Mouse (Mus musculus): ENCODE measurements around the gene Lrig2.

The Lrig2 gene

GRCm38 (mm10) chr3:104424346-104424745 lies 87.4 kb downstream of the Lrig2 start:
- TF ChIP-seq GATA4 (IDR thresholded peaks at IDR 0.05; ENCODE audit: insufficient replicate concordance, low read length), result no peak

- TF ChIP-seq GATA4 (IDR thresholded peaks at IDR 0.05; ENCODE audit: insufficient replicate concordance, low read length), result no peak
These were observed 90.8 kb downstream of the Lrig2 start for GRCm38 (mm10) chr3:104420929-104421328.

GRCm38 (mm10) chr3:104419990-104420389 lies 91.7 kb downstream of the Lrig2 start:
- TF ChIP-seq GATA4 (IDR thresholded peaks at IDR 0.05; ENCODE audit: insufficient replicate concordance, low read length), result no peak

- no peak for TF ChIP-seq GATA4 (IDR thresholded peaks at IDR 0.05; ENCODE audit: insufficient replicate concordance, low read length)
These were observed 94.9 kb downstream of the Lrig2 start for GRCm38 (mm10) chr3:104416806-104417205.

GRCm38 (mm10) chr3:104412482-104412881 lies 99.2 kb downstream of the Lrig2 start:
- TF ChIP-seq GATA4 (IDR thresholded peaks at IDR 0.05; ENCODE audit: insufficient replicate concordance, low read length), result no peak

GRCm38 (mm10) chr3:104407506-104407905 lies 104.2 kb downstream of the Lrig2 start:
- TF ChIP-seq GATA4 (IDR thresholded peaks at IDR 0.05; ENCODE audit: insufficient replicate concordance, low read length), result no peak

- TF ChIP-seq GATA4 (IDR thresholded peaks at IDR 0.05; ENCODE audit: insufficient replicate concordance, low read length), result no peak
These were observed 108.1 kb downstream of the Lrig2 start for GRCm38 (mm10) chr3:104403582-104403981.

GRCm38 (mm10) chr3:104401176-104401575 lies 110.5 kb downstream of the Lrig2 start:
- TF ChIP-seq GATA4 (IDR thresholded peaks at IDR 0.05; ENCODE audit: insufficient replicate concordance, low read length), result no peak

- TF ChIP-seq GATA4 (IDR thresholded peaks at IDR 0.05; ENCODE audit: insufficient replicate concordance, low read length), result no peak
These were observed 111.6 kb downstream of the Lrig2 start for GRCm38 (mm10) chr3:104400126-104400525.

- TF ChIP-seq GATA4 (IDR thresholded peaks at IDR 0.05; ENCODE audit: insufficient replicate concordance, low read length), result no peak
These were observed 112.2 kb downstream of the Lrig2 start for GRCm38 (mm10) chr3:104399296-104400045.

GRCm38 (mm10) chr3:104397316-104397715 lies 114.4 kb downstream of the Lrig2 start:
- no peak for TF ChIP-seq GATA4 (IDR thresholded peaks at IDR 0.05; ENCODE audit: insufficient replicate concordance, low read length)

GRCm38 (mm10) chr3:104396736-104397081 lies 115.0 kb downstream of the Lrig2 start:
- TF ChIP-seq GATA4 (IDR thresholded peaks at IDR 0.05; ENCODE audit: insufficient replicate concordance, low read length), result no peak

- TF ChIP-seq GATA4 (IDR thresholded peaks at IDR 0.05; ENCODE audit: insufficient replicate concordance, low read length), result no peak
These were observed 115.5 kb downstream of the Lrig2 start for GRCm38 (mm10) chr3:104396067-104396735.

GRCm38 (mm10) chr3:104390072-104390471 lies 121.6 kb downstream of the Lrig2 start:
- TF ChIP-seq GATA4 (IDR thresholded peaks at IDR 0.05; ENCODE audit: insufficient replicate concordance, low read length), result no peak

- no peak for TF ChIP-seq GATA4 (IDR thresholded peaks at IDR 0.05; ENCODE audit: insufficient replicate concordance, low read length)
These were observed 122.3 kb downstream of the Lrig2 start for GRCm38 (mm10) chr3:104389449-104389848.

GRCm38 (mm10) chr3:104385587-104385986 lies 126.1 kb downstream of the Lrig2 start:
- no peak for TF ChIP-seq GATA4 (IDR thresholded peaks at IDR 0.05; ENCODE audit: insufficient replicate concordance, low read length)
